Mouse (Mus musculus): Measurements from ENCODE around the gene Pkp4. TPM values are rescaled to one million over a fixed set of nuclear protein-coding genes. Genes with fewer than 3 reads are reported as not detected.

The Pkp4 gene
- polyA plus RNA-seq, 1 experiment: 36.7 TPM

DNA sequence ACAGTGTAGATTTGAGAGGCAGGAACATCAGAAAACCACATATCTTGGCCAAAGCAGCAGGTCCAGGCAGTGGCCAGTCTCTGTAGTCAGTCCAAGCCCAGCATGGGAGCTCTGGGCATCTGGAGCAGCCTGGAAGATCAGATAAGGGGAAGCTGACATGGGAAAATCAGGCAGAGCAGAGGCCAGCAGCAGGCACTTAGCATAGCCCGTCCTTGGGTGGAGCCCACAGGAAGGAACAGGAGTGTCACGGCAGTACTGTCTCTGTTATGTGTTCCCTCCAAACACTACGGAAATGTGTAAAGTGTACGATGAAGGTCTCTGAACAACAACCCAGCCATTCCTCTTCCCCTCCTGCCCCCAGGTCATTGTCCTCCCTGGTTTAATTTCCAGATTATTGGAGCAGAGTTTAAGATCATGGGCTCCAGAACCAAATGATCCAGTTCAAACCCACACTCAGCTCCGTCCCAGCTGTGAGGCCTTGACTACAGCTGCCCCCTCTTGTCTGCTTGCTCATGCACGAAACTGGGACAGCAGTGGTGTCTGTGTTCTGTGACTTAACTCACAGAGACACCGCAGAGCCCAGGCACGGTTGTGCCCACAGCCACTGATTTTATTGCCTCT lies 241.3 kb downstream of the Pkp4 start:
- no peak overlapping the region for H3K4me3 ChIP-seq (ENCODE audit: insufficient read depth, low read length)
- no peak overlapping the region for H3K27ac ChIP-seq (ENCODE audit: insufficient read depth, low read length)
- TF ChIP-seq CTCF (IDR thresholded peaks at IDR 0.05; ENCODE audit: borderline replicate concordance, insufficient read depth, low read length) (no peak), POLR2A (IDR thresholded peaks at IDR 0.05; ENCODE audit: low read depth, low read length) (no peak)
- H3K4me1 ChIP-seq (ENCODE audit: control insufficient read depth, insufficient read depth, low read length): no peaks in the 10 kb centered on the region

GRCm38 (mm10) chr2:59404022-59404421 lies 243.4 kb downstream of the Pkp4 start:
- no peak overlapping the region for H3K4me3 ChIP-seq (ENCODE audit: insufficient read depth, low read length)
- no peak overlapping the region for H3K27ac ChIP-seq (ENCODE audit: insufficient read depth, low read length)
- no peak for TF ChIP-seq CTCF (IDR thresholded peaks at IDR 0.05; ENCODE audit: borderline replicate concordance, insufficient read depth, low read length)
- TF ChIP-seq POLR2A (IDR thresholded peaks at IDR 0.05; ENCODE audit: low read depth, low read length): no peak
- H3K4me1 ChIP-seq (ENCODE audit: control insufficient read depth, insufficient read depth, low read length): no peaks in the 10 kb centered on the region

Other genes with a start within 250 kb of the Pkp4 start
- 0.12 TPM in 1 of 2 replicates, not detected in the other for gene Ccdc148, start 167 bp upstream of the Pkp4 start, polyA plus RNA-seq (2011; ENCODE audit: insufficient read length, low read depth, missing spikeins)

Data from embryonic fibroblast, embryonic 13.5 days (primary cell).